Mouse (Mus musculus): ENCODE measurements at regions not wholly inside any gene's neighbourhood (a gene's known extent, or its start where the extent isn't known, plus 50 kb on each side); places are given as distances from the start of the nearest gene placed in this dataset.

- no peak overlapping the region for H3K27ac ChIP-seq (ENCODE audit: low read depth, low read length)
- H3K9me3 ChIP-seq (ENCODE audit: control insufficient read depth, low read length) = no peaks in the 10 kb centered on the region
- no peaks in the 10 kb centered on the region for H3K27me3 ChIP-seq (ENCODE audit: control insufficient read depth, insufficient read depth, low read length)
- 74% methylated on average over 8 of the region's 8 CpGs for WGBS
- DNase-seq (ENCODE audit: low spot score) = no peak
- ATAC-seq (ENCODE audit: insufficient read depth, low FRiP score, low TSS enrichment) = no peak
- H3K4me2 ChIP-seq (ENCODE audit: low read depth) = no peak overlapping the region
- H3K36me3 ChIP-seq (ENCODE audit: control insufficient read depth, insufficient read depth, low read length) = no peaks in the 10 kb centered on the region
- H3K4me1 ChIP-seq (ENCODE audit: control insufficient read depth, insufficient read depth, low read length) = no peaks in the 10 kb centered on the region
- no peak overlapping the region for H3K9ac ChIP-seq (ENCODE audit: low read length)
- no peak overlapping the region for H3K4me3 ChIP-seq (ENCODE audit: low read depth, low read length)
Observed at GRCm38 (mm10) chr4:56127730-56128482, 595.6 kb upstream of the Klf4 start.

GRCm38 (mm10) chr4:56124515-56124914 is 592.2 kb upstream of the Klf4 start:
- Histone ChIP-seq H3K4me2 (ENCODE audit: low read depth) (no peak overlapping the region), H3K4me1 (ENCODE audit: control insufficient read depth, insufficient read depth, low read length) (no peaks in the 10 kb centered on the region), H3K36me3 (ENCODE audit: control insufficient read depth, insufficient read depth, low read length) (no peaks in the 10 kb centered on the region), H3K27ac (ENCODE audit: low read depth, low read length) (no peak overlapping the region), H3K9me3 (ENCODE audit: control insufficient read depth, low read length) (no peaks in the 10 kb centered on the region), H3K4me3 (ENCODE audit: low read depth, low read length) (no peak overlapping the region), H3K27me3 (ENCODE audit: control insufficient read depth, insufficient read depth, low read length) (no peaks in the 10 kb centered on the region), H3K9ac (ENCODE audit: low read length) (no peak overlapping the region)
- DNase-seq (ENCODE audit: low spot score) = no peak
- no peak for ATAC-seq (ENCODE audit: insufficient read depth, low FRiP score, low TSS enrichment)

GRCm38 (mm10) chr4:56122198-56122597 is 589.9 kb upstream of the Klf4 start:
- no peak overlapping the region for H3K9ac ChIP-seq (ENCODE audit: low read length)
- no peak for DNase-seq (ENCODE audit: low spot score)
- H3K27me3 ChIP-seq (ENCODE audit: control insufficient read depth, insufficient read depth, low read length) = no peaks in the 10 kb centered on the region
- H3K36me3 ChIP-seq (ENCODE audit: control insufficient read depth, insufficient read depth, low read length) = no peaks in the 10 kb centered on the region
- H3K9me3 ChIP-seq (ENCODE audit: control insufficient read depth, low read length) = no peaks in the 10 kb centered on the region
- no peak overlapping the region for H3K27ac ChIP-seq (ENCODE audit: low read depth, low read length)
- no peak for ATAC-seq (ENCODE audit: insufficient read depth, low FRiP score, low TSS enrichment)
- 93% methylated on average over 5 of the region's 5 CpGs for WGBS
- H3K4me2 ChIP-seq (ENCODE audit: low read depth) = no peak overlapping the region
- H3K4me1 ChIP-seq (ENCODE audit: control insufficient read depth, insufficient read depth, low read length) = no peaks in the 10 kb centered on the region
- no peak overlapping the region for H3K4me3 ChIP-seq (ENCODE audit: low read depth, low read length)

- Histone ChIP-seq H3K9me3 (ENCODE audit: control insufficient read depth, low read length) (no peaks in the 10 kb centered on the region), H3K4me3 (ENCODE audit: low read depth, low read length) (no peak overlapping the region), H3K27me3 (ENCODE audit: control insufficient read depth, insufficient read depth, low read length) (no peaks in the 10 kb centered on the region), H3K27ac (ENCODE audit: low read depth, low read length) (no peak overlapping the region), H3K4me2 (ENCODE audit: low read depth) (no peak overlapping the region), H3K36me3 (ENCODE audit: control insufficient read depth, insufficient read depth, low read length) (no peaks in the 10 kb centered on the region), H3K4me1 (ENCODE audit: control insufficient read depth, insufficient read depth, low read length) (no peaks in the 10 kb centered on the region), H3K9ac (ENCODE audit: low read length) (no peak overlapping the region)
- DNase-seq (ENCODE audit: low spot score) (no peak), ATAC-seq (ENCODE audit: insufficient read depth, low FRiP score, low TSS enrichment) (no peak)
- WGBS = 93% methylated on average over 5 of the region's 5 CpGs
Observed at GRCm38 (mm10) chr4:56121664-56122063, 589.4 kb upstream of the Klf4 start.

GRCm38 (mm10) chr4:56120357-56120756 is 588.1 kb upstream of the Klf4 start:
- 77% methylated on average over 11 of the region's 11 CpGs for WGBS
- H3K4me2 ChIP-seq (ENCODE audit: low read depth) = no peak overlapping the region
- H3K4me3 ChIP-seq (ENCODE audit: low read depth, low read length) = no peak overlapping the region
- no peaks in the 10 kb centered on the region for H3K9me3 ChIP-seq (ENCODE audit: control insufficient read depth, low read length)
- no peaks in the 10 kb centered on the region for H3K27me3 ChIP-seq (ENCODE audit: control insufficient read depth, insufficient read depth, low read length)
- no peaks in the 10 kb centered on the region for H3K4me1 ChIP-seq (ENCODE audit: control insufficient read depth, insufficient read depth, low read length)
- DNase-seq (ENCODE audit: low spot score) = no peak
- no peaks in the 10 kb centered on the region for H3K36me3 ChIP-seq (ENCODE audit: control insufficient read depth, insufficient read depth, low read length)
- H3K9ac ChIP-seq (ENCODE audit: low read length) = no peak overlapping the region
- no peak overlapping the region for H3K27ac ChIP-seq (ENCODE audit: low read depth, low read length)
- ATAC-seq (ENCODE audit: insufficient read depth, low FRiP score, low TSS enrichment) = no peak

GRCm38 (mm10) chr4:56113701-56114196 is 581.5 kb upstream of the Klf4 start:
- H3K4me2 ChIP-seq (ENCODE audit: low read depth) = peak overlapping the region; percentile 25; the same call in 1 of the 2 replicates

GRCm38 (mm10) chr4:56112931-56113700 is 580.9 kb upstream of the Klf4 start:
- Histone ChIP-seq H3K9me3 (ENCODE audit: control insufficient read depth, low read length) (no peaks in the 10 kb centered on the region), H3K27ac (ENCODE audit: low read depth, low read length) (no peak overlapping the region), H3K36me3 (ENCODE audit: control insufficient read depth, insufficient read depth, low read length) (no peaks in the 10 kb centered on the region), H3K4me2 (ENCODE audit: low read depth) (no peak overlapping the region), H3K27me3 (ENCODE audit: control insufficient read depth, insufficient read depth, low read length) (no peaks in the 10 kb centered on the region), H3K9ac (ENCODE audit: low read length) (no peak overlapping the region), H3K4me3 (ENCODE audit: low read depth, low read length) (no peak overlapping the region), H3K4me1 (ENCODE audit: control insufficient read depth, insufficient read depth, low read length) (peaks cover 4% of the 10 kb centered on the region; the same call in 1 of the 2 replicates)
- 61% methylated on average over 9 of the region's 9 CpGs for WGBS
- no peak for DNase-seq (ENCODE audit: low spot score)
- ATAC-seq (ENCODE audit: insufficient read depth, low FRiP score, low TSS enrichment) = no peak

More at GRCm38 (mm10) chr4:56113701-56114196, 581.5 kb upstream of the Klf4 start:
- ATAC-seq (ENCODE audit: insufficient read depth, low FRiP score, low TSS enrichment) (no peak), DNase-seq (ENCODE audit: low spot score) (peak; percentile 19)
- Histone ChIP-seq H3K4me1 (ENCODE audit: control insufficient read depth, insufficient read depth, low read length) (peaks cover 4% of the 10 kb centered on the region; the same call in 1 of the 2 replicates), H3K9ac (ENCODE audit: low read length) (no peak overlapping the region), H3K27me3 (ENCODE audit: control insufficient read depth, insufficient read depth, low read length) (no peaks in the 10 kb centered on the region), H3K27ac (ENCODE audit: low read depth, low read length) (no peak overlapping the region), H3K36me3 (ENCODE audit: control insufficient read depth, insufficient read depth, low read length) (no peaks in the 10 kb centered on the region), H3K9me3 (ENCODE audit: control insufficient read depth, low read length) (no peaks in the 10 kb centered on the region), H3K4me3 (ENCODE audit: low read depth, low read length) (no peak overlapping the region)
- WGBS = 29% methylated on average over 10 of the region's 10 CpGs

- Histone ChIP-seq H3K27me3 (ENCODE audit: control insufficient read depth, insufficient read depth, low read length) (no peaks in the 10 kb centered on the region), H3K27ac (ENCODE audit: low read depth, low read length) (no peak overlapping the region), H3K4me3 (ENCODE audit: low read depth, low read length) (no peak overlapping the region), H3K9me3 (ENCODE audit: control insufficient read depth, low read length) (no peaks in the 10 kb centered on the region), H3K9ac (ENCODE audit: low read length) (no peak overlapping the region), H3K36me3 (ENCODE audit: control insufficient read depth, insufficient read depth, low read length) (no peaks in the 10 kb centered on the region), H3K4me1 (ENCODE audit: control insufficient read depth, insufficient read depth, low read length) (no peaks in the 10 kb centered on the region), H3K4me2 (ENCODE audit: low read depth) (no peak overlapping the region)
- 72% methylated on average over 4 of the region's 4 CpGs for WGBS
- DNase-seq (ENCODE audit: low spot score) (no peak), ATAC-seq (ENCODE audit: insufficient read depth, low FRiP score, low TSS enrichment) (no peak)
Observed at GRCm38 (mm10) chr4:56106962-56107361, 574.7 kb upstream of the Klf4 start.

Data from neural tube, embryonic 11.5 days (tissue).